Mouse (Mus musculus) ES-Bruce4 (cell line): ENCODE data around the gene Oser1. TPM values are rescaled to one million over a fixed set of nuclear protein-coding genes. Genes with fewer than 3 reads are reported as not detected.

Source experiments
- H3K27ac ChIP-seq: 2 replicates; pipeline ENCODE4 v1.5.1; 2012; ENCODE audit warnings: low read length, inconsistent platforms; ENCODE audit not compliant: insufficient read depth
- H3K27me3 ChIP-seq: 2 replicates; pipeline ENCODE4 v1.6.1; 2012; ENCODE audit warnings: mild to moderate bottlenecking, low read length, inconsistent platforms; ENCODE audit not compliant: control insufficient read depth, poor library complexity, insufficient read depth, severe bottlenecking
- H3K36me3 ChIP-seq: 2 replicates; pipeline ENCODE4 v1.6.1; 2012; ENCODE audit warnings: inconsistent platforms, mild to moderate bottlenecking, low read length, moderate library complexity; ENCODE audit not compliant: control insufficient read depth, poor library complexity, insufficient read depth, severe bottlenecking
- H3K4me1 ChIP-seq: one replicate; pipeline ENCODE4 v1.8.1; 2011; ENCODE audit warnings: low read length; ENCODE audit not compliant: control insufficient read depth, insufficient read depth
- H3K4me3 ChIP-seq: 2 replicates; pipeline ENCODE4 v1.5.1; 2011; ENCODE audit warnings: low read depth, mild to moderate bottlenecking, low read length
- H3K9ac ChIP-seq: 2 replicates; pipeline ENCODE4 v1.6.1; 2012; ENCODE audit warnings: low read depth, mild to moderate bottlenecking, inconsistent platforms; ENCODE audit not compliant: poor library complexity, severe bottlenecking
- H3K9me3 ChIP-seq: replicated peaks from 2 replicates; pipeline ENCODE4 v1.6.1; 2012; ENCODE audit warnings: mild to moderate bottlenecking, low read length, inconsistent platforms; ENCODE audit not compliant: control insufficient read depth, poor library complexity, insufficient read depth, severe bottlenecking
- CTCF ChIP-seq: IDR thresholded peaks from one replicate; pipeline ENCODE4 v1.8.1; 2011; ENCODE audit warnings: low read depth, low read length
- EP300 ChIP-seq: IDR thresholded peaks from 2 replicates; pipeline ENCODE4 v1.6.1; 2011; ENCODE audit warnings: low read depth, low read length; ENCODE audit not compliant: insufficient read depth
- POLR2A ChIP-seq: IDR thresholded peaks from one replicate; pipeline ENCODE4 v1.8.1; 2011; ENCODE audit warnings: low read length; ENCODE audit not compliant: insufficient read depth
- polyA plus RNA-seq: library from polyadenylated mRNA; stranded (reverse); fragments of >200 nt; gene quantifications from 2 replicates; pipeline ENCODE4 v1.2.4, GENCODE M21; 2011; ENCODE audit warnings: low read depth; ENCODE audit not compliant: missing spikeins, insufficient read depth, insufficient read length

Gene Oser1
- polyA plus RNA-seq, 1 experiment: 48.3 TPM

GRCm38 (mm10) chr2:163370175-163370574 lies 54.3 kb downstream of the Oser1 start:
- Histone ChIP-seq H3K27me3 (no peaks in the 10 kb centered on the region), H3K4me3 (no peak overlapping the region), H3K9me3 (no peaks in the 10 kb centered on the region), H3K4me1 (no peaks in the 10 kb centered on the region), H3K36me3 (no peaks in the 10 kb centered on the region), H3K27ac (no peak overlapping the region), H3K9ac (no peak overlapping the region)
- TF ChIP-seq POLR2A: no peak
- TF ChIP-seq EP300: no peak
- no peak for TF ChIP-seq CTCF

- Histone ChIP-seq H3K27ac (no peak overlapping the region), H3K36me3 (no peaks in the 10 kb centered on the region), H3K9me3 (no peaks in the 10 kb centered on the region), H3K9ac (no peak overlapping the region), H3K27me3 (no peaks in the 10 kb centered on the region), H3K4me3 (no peak overlapping the region), H3K4me1 (no peaks in the 10 kb centered on the region)
- TF ChIP-seq EP300: no peak
- TF ChIP-seq POLR2A: no peak
- no peak for TF ChIP-seq CTCF
These were observed 59.5 kb downstream of the Oser1 start for GRCm38 (mm10) chr2:163364785-163365541.

GRCm38 (mm10) chr2:163362940-163363921 lies 61.3 kb downstream of the Oser1 start:
- Histone ChIP-seq H3K4me3 (no peak overlapping the region), H3K27me3 (no peaks in the 10 kb centered on the region), H3K36me3 (no peaks in the 10 kb centered on the region), H3K4me1 (no peaks in the 10 kb centered on the region), H3K9ac (no peak overlapping the region), H3K9me3 (no peaks in the 10 kb centered on the region), H3K27ac (no peak overlapping the region)
- no peak for TF ChIP-seq CTCF
- TF ChIP-seq EP300: no peak
- TF ChIP-seq POLR2A: no peak

GRCm38 (mm10) chr2:163360858-163361623 lies 63.5 kb downstream of the Oser1 start:
- H3K27me3 ChIP-seq: no peaks in the 10 kb centered on the region
- no peaks in the 10 kb centered on the region for H3K4me1 ChIP-seq
- H3K36me3 ChIP-seq: no peaks in the 10 kb centered on the region
- no peak overlapping the region for H3K27ac ChIP-seq
- TF ChIP-seq EP300: no peak
- TF ChIP-seq CTCF: no peak
- no peak for TF ChIP-seq POLR2A
- no peaks in the 10 kb centered on the region for H3K9me3 ChIP-seq
- no peak overlapping the region for H3K9ac ChIP-seq
- no peak overlapping the region for H3K4me3 ChIP-seq

GRCm38 (mm10) chr2:163359253-163359652 lies 65.2 kb downstream of the Oser1 start:
- Histone ChIP-seq H3K4me3 (no peak overlapping the region), H3K9me3 (no peaks in the 10 kb centered on the region), H3K27ac (no peak overlapping the region), H3K4me1 (no peaks in the 10 kb centered on the region), H3K36me3 (no peaks in the 10 kb centered on the region), H3K9ac (no peak overlapping the region), H3K27me3 (no peaks in the 10 kb centered on the region)
- TF ChIP-seq EP300: no peak
- no peak for TF ChIP-seq POLR2A
- no peak for TF ChIP-seq CTCF
